Mouse (Mus musculus): ENCODE measurements at regions not wholly inside any gene's neighbourhood (a gene's known extent, or its start where the extent isn't known, plus 50 kb on each side); places are given as distances from the start of the nearest gene placed in this dataset.

GRCm38 (mm10) chr2:108785161-108785957, 495.2 kb upstream of the Kif18a start:
- Histone ChIP-seq H3K9me3 (ENCODE audit: low read length) (no peaks in the 10 kb centered on the region), H3K4me3 (replicated peaks; ENCODE audit: low read length) (no peak overlapping the region), H3K27me3 (ENCODE audit: insufficient read depth, low read length) (no peaks in the 10 kb centered on the region), H3K36me3 (ENCODE audit: insufficient read depth, low read length) (no peaks in the 10 kb centered on the region), H3K4me1 (replicated peaks; ENCODE audit: low read depth, low read length) (no peaks in the 10 kb centered on the region)
- no peak for TF ChIP-seq CTCF (conservative IDR thresholded peaks at IDR 0.05; ENCODE audit: low read length)
- no peak for TF ChIP-seq POU5F1 (IDR thresholded peaks at IDR 0.05; ENCODE audit: borderline replicate concordance, low read length)
- no peak for TF ChIP-seq NANOG (IDR thresholded peaks at IDR 0.05; ENCODE audit: borderline replicate concordance, low read length)

GRCm38 (mm10) chr2:108789166-108789565, 491.4 kb upstream of the Kif18a start:
- no peaks in the 10 kb centered on the region for H3K9me3 ChIP-seq (ENCODE audit: low read length)
- TF ChIP-seq NANOG (IDR thresholded peaks at IDR 0.05; ENCODE audit: borderline replicate concordance, low read length), result no peak
- no peak for TF ChIP-seq POU5F1 (IDR thresholded peaks at IDR 0.05; ENCODE audit: borderline replicate concordance, low read length)
- H3K4me3 ChIP-seq (replicated peaks; ENCODE audit: low read length), result no peak overlapping the region
- no peaks in the 10 kb centered on the region for H3K36me3 ChIP-seq (ENCODE audit: insufficient read depth, low read length)
- no peaks in the 10 kb centered on the region for H3K4me1 ChIP-seq (replicated peaks; ENCODE audit: low read depth, low read length)
- no peaks in the 10 kb centered on the region for H3K27me3 ChIP-seq (ENCODE audit: insufficient read depth, low read length)

- no peaks in the 10 kb centered on the region for H3K4me1 ChIP-seq (replicated peaks; ENCODE audit: low read depth, low read length)
- no peak overlapping the region for H3K4me3 ChIP-seq (replicated peaks; ENCODE audit: low read length)
- H3K27me3 ChIP-seq (ENCODE audit: insufficient read depth, low read length), result no peaks in the 10 kb centered on the region
- no peaks in the 10 kb centered on the region for H3K36me3 ChIP-seq (ENCODE audit: insufficient read depth, low read length)
- H3K9me3 ChIP-seq (ENCODE audit: low read length), result no peaks in the 10 kb centered on the region
- TF ChIP-seq CTCF (conservative IDR thresholded peaks at IDR 0.05; ENCODE audit: low read length), result no peak
- TF ChIP-seq NANOG (IDR thresholded peaks at IDR 0.05; ENCODE audit: borderline replicate concordance, low read length), result no peak
- no peak for TF ChIP-seq POU5F1 (IDR thresholded peaks at IDR 0.05; ENCODE audit: borderline replicate concordance, low read length)
These were observed 485.4 kb upstream of the Kif18a start for GRCm38 (mm10) chr2:108795145-108795544.

- Histone ChIP-seq H3K27me3 (ENCODE audit: insufficient read depth, low read length) (no peaks in the 10 kb centered on the region), H3K36me3 (ENCODE audit: insufficient read depth, low read length) (no peaks in the 10 kb centered on the region), H3K4me1 (replicated peaks; ENCODE audit: low read depth, low read length) (no peaks in the 10 kb centered on the region), H3K9me3 (ENCODE audit: low read length) (no peaks in the 10 kb centered on the region), H3K4me3 (replicated peaks; ENCODE audit: low read length) (no peak overlapping the region)
- TF ChIP-seq POU5F1 (IDR thresholded peaks at IDR 0.05; ENCODE audit: borderline replicate concordance, low read length) (no peak), NANOG (IDR thresholded peaks at IDR 0.05; ENCODE audit: borderline replicate concordance, low read length) (no peak), CTCF (conservative IDR thresholded peaks at IDR 0.05; ENCODE audit: low read length) (no peak)
These were observed 483.5 kb upstream of the Kif18a start for GRCm38 (mm10) chr2:108796816-108797581.

- Histone ChIP-seq H3K27me3 (ENCODE audit: insufficient read depth, low read length) (no peaks in the 10 kb centered on the region), H3K4me1 (replicated peaks; ENCODE audit: low read depth, low read length) (no peaks in the 10 kb centered on the region), H3K4me3 (replicated peaks; ENCODE audit: low read length) (no peak overlapping the region), H3K9me3 (ENCODE audit: low read length) (no peaks in the 10 kb centered on the region), H3K36me3 (ENCODE audit: insufficient read depth, low read length) (no peaks in the 10 kb centered on the region)
- no peak for TF ChIP-seq NANOG (IDR thresholded peaks at IDR 0.05; ENCODE audit: borderline replicate concordance, low read length)
- TF ChIP-seq CTCF (conservative IDR thresholded peaks at IDR 0.05; ENCODE audit: low read length), result no peak
- no peak for TF ChIP-seq POU5F1 (IDR thresholded peaks at IDR 0.05; ENCODE audit: borderline replicate concordance, low read length)
These were observed 468.2 kb upstream of the Kif18a start for GRCm38 (mm10) chr2:108812367-108812766.

- TF ChIP-seq CTCF (conservative IDR thresholded peaks at IDR 0.05; ENCODE audit: low read length) (no peak), NANOG (IDR thresholded peaks at IDR 0.05; ENCODE audit: borderline replicate concordance, low read length) (no peak), POU5F1 (IDR thresholded peaks at IDR 0.05; ENCODE audit: borderline replicate concordance, low read length) (no peak)
- H3K27me3 ChIP-seq (ENCODE audit: insufficient read depth, low read length), result no peaks in the 10 kb centered on the region
- H3K4me3 ChIP-seq (replicated peaks; ENCODE audit: low read length), result no peak overlapping the region
- H3K4me1 ChIP-seq (replicated peaks; ENCODE audit: low read depth, low read length), result no peaks in the 10 kb centered on the region
- H3K9me3 ChIP-seq (ENCODE audit: low read length), result no peaks in the 10 kb centered on the region
- no peaks in the 10 kb centered on the region for H3K36me3 ChIP-seq (ENCODE audit: insufficient read depth, low read length)
These were observed 467.4 kb upstream of the Kif18a start for GRCm38 (mm10) chr2:108813040-108813566.

- Histone ChIP-seq H3K27me3 (ENCODE audit: insufficient read depth, low read length) (no peaks in the 10 kb centered on the region), H3K9me3 (ENCODE audit: low read length) (no peaks in the 10 kb centered on the region), H3K36me3 (ENCODE audit: insufficient read depth, low read length) (no peaks in the 10 kb centered on the region), H3K4me3 (replicated peaks; ENCODE audit: low read length) (no peak overlapping the region), H3K4me1 (replicated peaks; ENCODE audit: low read depth, low read length) (no peaks in the 10 kb centered on the region)
- TF ChIP-seq POU5F1 (IDR thresholded peaks at IDR 0.05; ENCODE audit: borderline replicate concordance, low read length), result no peak
- TF ChIP-seq NANOG (IDR thresholded peaks at IDR 0.05; ENCODE audit: borderline replicate concordance, low read length), result no peak
- TF ChIP-seq CTCF (conservative IDR thresholded peaks at IDR 0.05; ENCODE audit: low read length), result no peak
These were observed 464.0 kb upstream of the Kif18a start for GRCm38 (mm10) chr2:108816579-108816978.

GRCm38 (mm10) chr2:108824025-108824424, 456.5 kb upstream of the Kif18a start:
- no peaks in the 10 kb centered on the region for H3K36me3 ChIP-seq (ENCODE audit: insufficient read depth, low read length)
- TF ChIP-seq CTCF (conservative IDR thresholded peaks at IDR 0.05; ENCODE audit: low read length), result no peak
- no peak for TF ChIP-seq NANOG (IDR thresholded peaks at IDR 0.05; ENCODE audit: borderline replicate concordance, low read length)
- no peak for TF ChIP-seq POU5F1 (IDR thresholded peaks at IDR 0.05; ENCODE audit: borderline replicate concordance, low read length)
- H3K4me1 ChIP-seq (replicated peaks; ENCODE audit: low read depth, low read length), result no peaks in the 10 kb centered on the region
- H3K9me3 ChIP-seq (ENCODE audit: low read length), result no peaks in the 10 kb centered on the region
- H3K4me3 ChIP-seq (replicated peaks; ENCODE audit: low read length), result no peak overlapping the region
- H3K27me3 ChIP-seq (ENCODE audit: insufficient read depth, low read length), result no peaks in the 10 kb centered on the region

Data from E14TG2a.4 (cell line).